Mouse (Mus musculus) mesoderm, embryonic 11.5 days (tissue): ENCODE results near the gene Gtf2f2.
"Not testable (repeated sequence)": the region's sequence is repeated elsewhere in the genome, so short reads cannot be mapped to it uniquely, and the experiment has no call there.

Experiments used
- DNase-seq: peaks from one replicate; pipeline ENCODE4 v3.0.0-alpha.2; 2012; ENCODE audit warnings: low read depth, low spot score

The Gtf2f2 gene

GRCm38 (mm10) chr14:75912665-75913064, 98.0 kb downstream of the Gtf2f2 start:
- DNase-seq: no peak

- DNase-seq: no peak
Observed at GRCm38 (mm10) chr14:75911968-75912367, 98.7 kb downstream of the Gtf2f2 start.

GRCm38 (mm10) chr14:75906931-75907330, 103.7 kb downstream of the Gtf2f2 start:
- DNase-seq: no peak

GRCm38 (mm10) chr14:75904972-75905371, 105.7 kb downstream of the Gtf2f2 start:
- no peak for DNase-seq

GRCm38 (mm10) chr14:75903131-75903530, 107.5 kb downstream of the Gtf2f2 start:
- no peak for DNase-seq

GRCm38 (mm10) chr14:75902013-75902412, 108.7 kb downstream of the Gtf2f2 start:
- DNase-seq: no peak

- DNase-seq: no peak
Observed at GRCm38 (mm10) chr14:75900793-75901499, 109.7 kb downstream of the Gtf2f2 start.

GRCm38 (mm10) chr14:75899566-75899965, 111.1 kb downstream of the Gtf2f2 start:
- peak; percentile 86 for DNase-seq

GRCm38 (mm10) chr14:75892118-75892517, 118.5 kb downstream of the Gtf2f2 start:
- no peak for DNase-seq

GRCm38 (mm10) chr14:75883873-75884272, 126.8 kb downstream of the Gtf2f2 start:
- no peak for DNase-seq

- DNase-seq: no peak
Observed at GRCm38 (mm10) chr14:75883330-75883729, 127.3 kb downstream of the Gtf2f2 start.

- DNase-seq: peak; percentile 47
Observed at GRCm38 (mm10) chr14:75881856-75882255, 128.8 kb downstream of the Gtf2f2 start.

- DNase-seq: peak; percentile 30
Observed at GRCm38 (mm10) chr14:75878980-75879379, 131.7 kb downstream of the Gtf2f2 start.

GRCm38 (mm10) chr14:75877297-75877696, 133.4 kb downstream of the Gtf2f2 start:
- no peak for DNase-seq

GRCm38 (mm10) chr14:75876320-75877043, 134.2 kb downstream of the Gtf2f2 start:
- DNase-seq: peak; percentile 90

GRCm38 (mm10) chr14:75873612-75874011, 137.1 kb downstream of the Gtf2f2 start:
- DNase-seq: no peak

GRCm38 (mm10) chr14:75871750-75872149, 138.9 kb downstream of the Gtf2f2 start:
- DNase-seq: no peak

- no peak for DNase-seq
Observed at GRCm38 (mm10) chr14:75871111-75871510, 139.6 kb downstream of the Gtf2f2 start.

GRCm38 (mm10) chr14:75870631-75871030, 140.0 kb downstream of the Gtf2f2 start:
- peak; percentile 78 for DNase-seq

- no peak for DNase-seq
Observed at GRCm38 (mm10) chr14:75869769-75870363, 140.8 kb downstream of the Gtf2f2 start.

- not testable (repeated sequence) for DNase-seq
Observed at GRCm38 (mm10) chr14:75868028-75868427, 142.6 kb downstream of the Gtf2f2 start.

- no peak for DNase-seq
Observed at GRCm38 (mm10) chr14:75866706-75867333, 143.8 kb downstream of the Gtf2f2 start.
